ENCODE assay signal across 9 mouse cellular contexts in genomic region chr7:133114847-133115470, GRCm38 (mm10). TPM values are rescaled to one million over a fixed set of nuclear protein-coding genes. Genes with fewer than 3 reads are reported as not detected.
A peak's percentile ranks its signal among the peaks of the same experiment; 100 is the strongest.
DNase-seq lines count a peak whose midpoint lies in the region; ATAC-seq and TF ChIP-seq lines count a peak whose summit lies in the region.
"Had no signal": no experiment of that assay in that cellular context is flagged by ENCODE, and none has a peak within 500 bp of the region (broad histone marks: within the 10 kb centered on the region; RNA-seq: fewer than 3 reads in every experiment).

No protein-coding gene starts in this region.

- H3K4me2 ChIP-seq in heart, postnatal 0 days (ENCODE audit: low read depth, low read length), result peak overlapping the region; percentile 59

- peak overlapping the region; percentile 32 for H3K4me3 ChIP-seq in heart, postnatal 0 days (ENCODE audit: low read depth, low read length)
- peak overlapping the region; percentile 35; the same call in 1 of the 2 replicates for H3K4me3 ChIP-seq in midbrain, embryonic 10.5 days

- peak overlapping the region; percentile 87 for H3K27ac ChIP-seq in heart, postnatal 0 days (ENCODE audit: low read depth)
- peak overlapping the region; percentile 6; the same call in 1 of the 2 replicates for H3K27ac ChIP-seq in midbrain, embryonic 10.5 days (replicated peaks)

- 16% methylated on average over 19 of the region's 20 CpGs for WGBS in heart, postnatal 0 days
- 10% methylated on average over 20 of the region's 20 CpGs for WGBS in midbrain, embryonic 10.5 days

- H3K36me3 ChIP-seq in heart, postnatal 0 days (replicated peaks; ENCODE audit: control insufficient read depth, insufficient read depth, low read length), result no peaks in the 10 kb centered on the region
- H3K36me3 ChIP-seq in midbrain, embryonic 10.5 days, result peaks cover 5% of the 10 kb centered on the region; the same call in 1 of the 2 replicates

- H3K27me3 ChIP-seq in heart, postnatal 0 days (ENCODE audit: control insufficient read depth, insufficient read depth, low read length), result no peaks in the 10 kb centered on the region
- H3K27me3 ChIP-seq in midbrain, embryonic 10.5 days (ENCODE audit: low read depth, poor library complexity, severe bottlenecking), result no peaks in the 10 kb centered on the region

- TF ChIP-seq CTCF in heart, postnatal 0 days (IDR thresholded peaks at IDR 0.05; ENCODE audit: low read depth), result no peak

- H3K9me3 ChIP-seq in heart, postnatal 0 days (replicated peaks; ENCODE audit: control insufficient read depth, low read length), result no peaks in the 10 kb centered on the region
- no peaks in the 10 kb centered on the region for H3K9me3 ChIP-seq in midbrain, embryonic 10.5 days (replicated peaks)

- peak; percentile 51 to 52 for DNase-seq in cerebellum, postnatal 10 days
- no peak for DNase-seq in cerebellum, adult 18-20 months
- peak; percentile 64 for DNase-seq in heart, postnatal 0 days (ENCODE audit: low spot score)
- peak; percentile 51 to 83 for DNase-seq in kidney, postnatal 36 days
- no peak for DNase-seq in midbrain, embryonic 10.5 days (ENCODE audit: low spot score)
- no peak for DNase-seq in right cerebral cortex, postnatal 14 days
- no peak for DNase-seq in frontal cortex, postnatal 10 days (ENCODE audit: low spot score in 2 of 2)

- no peak for TF ChIP-seq EP300 in heart, postnatal 0 days (IDR thresholded peaks at IDR 0.05; ENCODE audit: low read depth)

- H3K4me1 ChIP-seq in heart, postnatal 0 days (ENCODE audit: control insufficient read depth, insufficient read depth), result peaks cover 78% of the 10 kb centered on the region
- H3K4me1 ChIP-seq in midbrain, embryonic 10.5 days, result peaks cover 92% of the 10 kb centered on the region

- ATAC-seq in common myeloid progenitor, adult 5-6 weeks (replicated peaks; ENCODE audit: low read depth, poor library complexity, severe bottlenecking), result peak; percentile 82
- peak; percentile 68 for ATAC-seq in heart, postnatal 0 days (ENCODE audit: insufficient read depth, low read depth)

- H3K9ac ChIP-seq in heart, postnatal 0 days (replicated peaks; ENCODE audit: low read depth, low read length), result peak overlapping the region; percentile 43

RNA-seq across cellular contexts. Expression of gene Fgfr2, which starts 8.2 kb away (rescaled TPM):
- total RNA-seq in common myeloid progenitor, adult 5-6 weeks (2017), result not detected in 2 replicates
- 10.0 and 11.5 TPM in 2 replicates for total RNA-seq in heart, postnatal 0 days (2014; rRNA removed; ENCODE audit: low replicate concordance)
- polyA plus RNA-seq in heart, postnatal 0 days (2015; fragmentation: Nextera tagmentation; extraction: Ambion mirVana), result 3.8 TPM in 2 replicates
- polyA plus RNA-seq in midbrain, embryonic 10.5 days (2016; fragmentation: Nextera tagmentation; extraction: Ambion mirVana), result 97.0 and 99.3 TPM in 2 replicates
- total RNA-seq: CH12.LX had no signal

RNA-seq across cellular contexts. Expression of gene Ctbp2, which starts 9.2 kb away (rescaled TPM):
- 28.7 and 43.4 TPM in 2 replicates for total RNA-seq in common myeloid progenitor, adult 5-6 weeks (2017)
- total RNA-seq in heart, postnatal 0 days (2014; rRNA removed; ENCODE audit: low replicate concordance), result 66.6 and 71.3 TPM in 2 replicates
- 27.0 and 27.9 TPM in 2 replicates for polyA plus RNA-seq in heart, postnatal 0 days (2015; fragmentation: Nextera tagmentation; extraction: Ambion mirVana)
- polyA plus RNA-seq in midbrain, embryonic 10.5 days (2016; fragmentation: Nextera tagmentation; extraction: Ambion mirVana), result 113 and 118 TPM in 2 replicates

Comparison
In these comparisons a context has a peak if more than half of its experiments do, and no peak if none do; other contexts are left out.
1. DNase-seq: peak in cerebellum, postnatal 10 days (2 of 2), heart, postnatal 0 days (single experiment) and kidney, postnatal 36 days (2 of 2); none in cerebellum, adult 18-20 months (0 of 2), midbrain, embryonic 10.5 days (single experiment), right cerebral cortex, postnatal 14 days (single experiment) and frontal cortex, postnatal 10 days (0 of 2).
2. RNA of gene Fgfr2, which starts 8.2 kb away (total RNA-seq): 10.0 to 11.5 TPM in heart, postnatal 0 days; not detected in common myeloid progenitor, adult 5-6 weeks; every median in the first group is over 10 times any median in the second.